Mouse (Mus musculus): ENCODE data around the gene Cdk2ap2. TPM values are rescaled to one million over a fixed set of nuclear protein-coding genes. Genes with fewer than 3 reads are reported as not detected.

The Cdk2ap2 gene
- polyA plus RNA-seq, 1 experiment, result 138 TPM

DNA sequence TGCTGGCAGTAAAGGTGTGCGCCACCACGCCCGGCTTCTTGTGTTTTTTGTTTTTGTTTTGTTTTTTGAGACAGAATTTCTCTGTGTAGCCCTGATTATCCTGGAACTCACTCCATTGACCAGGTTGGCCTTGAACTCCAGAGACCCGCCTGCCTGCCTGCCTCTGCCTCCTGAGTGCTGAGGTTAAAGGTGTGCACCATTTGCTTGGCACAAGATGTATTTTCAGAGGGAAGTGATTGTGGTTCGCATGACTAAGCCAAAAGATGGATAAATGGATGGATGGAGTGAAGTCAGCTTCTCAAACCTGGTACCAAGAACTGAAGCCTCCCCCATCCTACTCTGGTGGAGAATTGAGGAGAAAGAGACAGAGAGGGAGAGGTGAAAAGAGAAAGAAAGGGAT lies 42.4 kb upstream of the Cdk2ap2 start:
- Histone ChIP-seq H3K4me3 (ENCODE audit: insufficient read depth, low read depth, low read length) (no peak overlapping the region), H3K27ac (ENCODE audit: insufficient read depth, low read depth, low read length) (no peak overlapping the region), H3K4me1 (ENCODE audit: control insufficient read depth, insufficient read depth, low read length) (peaks cover 12% of the 10 kb centered on the region; the same call in 1 of the 2 replicates), H3K36me3 (ENCODE audit: control insufficient read depth, insufficient read depth, low read length) (no peaks in the 10 kb centered on the region), H3K27me3 (replicated peaks; ENCODE audit: control insufficient read depth, insufficient read depth, low read length) (no peaks in the 10 kb centered on the region)
- DNase-seq, result no peak
- no peak for TF ChIP-seq CTCF (conservative IDR thresholded peaks at IDR 0.05; ENCODE audit: insufficient read depth, insufficient read length, low read depth, low read length)
- TF ChIP-seq POLR2A (IDR thresholded peaks at IDR 0.05; ENCODE audit: low read depth, low read length), result no peak
- 88% methylated on average over 5 of the region's 5 CpGs for WGBS

DNA sequence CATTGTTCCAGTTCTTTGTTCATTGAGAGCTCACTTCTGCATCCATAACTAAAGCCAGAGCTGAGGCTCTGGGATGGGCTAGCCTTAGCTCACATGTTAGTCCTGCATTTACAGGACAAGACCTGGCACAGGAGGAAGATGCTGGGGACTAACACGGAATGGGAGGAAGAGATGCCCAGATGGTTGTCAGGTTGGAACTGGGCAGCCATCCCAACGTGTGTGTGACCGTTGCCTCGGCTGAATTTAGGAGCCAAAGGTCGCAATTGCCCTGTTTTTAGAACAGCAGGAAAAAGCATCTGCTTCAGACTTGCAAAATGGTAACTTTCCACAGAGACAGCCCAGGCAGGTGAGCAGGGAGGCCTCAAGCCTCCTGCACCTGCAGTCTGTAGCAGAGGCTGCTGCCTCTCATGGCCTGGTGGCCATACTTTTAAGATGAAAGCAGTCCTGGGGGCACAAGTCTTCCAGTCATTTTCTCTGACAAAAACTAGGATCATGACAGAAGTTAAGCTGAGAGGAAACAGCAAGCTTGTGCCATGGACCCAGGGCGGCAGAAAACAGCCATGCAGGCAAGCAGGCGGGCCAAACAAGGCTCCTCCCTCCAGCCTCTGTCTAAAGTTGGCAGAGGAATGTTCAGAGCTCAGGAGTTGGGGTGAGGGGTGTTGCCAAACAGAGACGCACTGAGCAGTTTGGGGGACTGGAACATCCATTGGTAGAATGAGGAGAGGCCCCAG lies 41.6 kb upstream of the Cdk2ap2 start:
- Histone ChIP-seq H3K4me1 (ENCODE audit: control insufficient read depth, insufficient read depth, low read length) (peaks cover 12% of the 10 kb centered on the region; the same call in 1 of the 2 replicates), H3K36me3 (ENCODE audit: control insufficient read depth, insufficient read depth, low read length) (no peaks in the 10 kb centered on the region), H3K4me3 (ENCODE audit: insufficient read depth, low read depth, low read length) (no peak overlapping the region), H3K27me3 (replicated peaks; ENCODE audit: control insufficient read depth, insufficient read depth, low read length) (no peaks in the 10 kb centered on the region), H3K27ac (ENCODE audit: insufficient read depth, low read depth, low read length) (peak overlapping the region; percentile 82)
- 48% methylated on average over 8 of the region's 8 CpGs for WGBS
- TF ChIP-seq POLR2A (IDR thresholded peaks at IDR 0.05; ENCODE audit: low read depth, low read length) (no peak), CTCF (conservative IDR thresholded peaks at IDR 0.05; ENCODE audit: insufficient read depth, insufficient read length, low read depth, low read length) (no peak)
- DNase-seq, result peak; percentile 90

DNA sequence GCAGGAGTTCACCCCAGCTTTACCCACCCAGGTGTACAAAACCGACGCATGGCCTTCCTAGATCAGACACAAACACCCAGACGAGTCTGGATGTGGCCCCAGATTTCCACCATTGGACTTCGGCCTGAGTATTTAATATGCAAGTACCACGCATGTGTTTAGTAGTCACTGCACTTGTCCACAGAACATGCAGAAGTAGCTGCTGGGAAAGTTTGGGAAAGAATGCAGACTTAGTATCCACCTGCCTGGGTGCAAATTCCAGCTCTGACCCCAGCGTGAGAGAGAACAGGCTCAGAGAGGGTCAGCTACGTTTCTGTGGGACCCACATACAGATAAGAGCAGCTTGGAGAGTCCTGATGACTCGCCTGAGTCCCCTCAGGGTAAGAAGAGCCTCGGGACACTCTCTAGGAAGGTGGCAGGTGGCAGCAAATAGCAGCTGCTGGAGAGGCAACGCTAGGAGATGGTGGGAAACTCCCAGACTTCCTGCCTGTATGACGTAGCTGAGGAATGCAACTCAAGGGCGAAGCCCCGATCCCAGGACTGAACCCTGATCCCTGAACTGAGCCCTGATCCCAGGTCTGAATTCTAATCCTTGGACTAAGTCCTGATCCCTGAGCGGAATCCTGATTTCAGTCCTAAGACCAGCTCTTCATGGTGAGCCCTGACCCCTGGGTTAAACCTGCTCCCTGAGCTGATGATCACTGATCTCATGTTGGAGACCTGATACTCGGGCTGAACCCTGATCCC lies 40.9 kb upstream of the Cdk2ap2 start:
- no peak overlapping the region for H3K4me3 ChIP-seq (ENCODE audit: insufficient read depth, low read depth, low read length)
- 41% methylated on average over 15 of the region's 15 CpGs for WGBS
- H3K36me3 ChIP-seq (ENCODE audit: control insufficient read depth, insufficient read depth, low read length), result no peaks in the 10 kb centered on the region
- TF ChIP-seq POLR2A (IDR thresholded peaks at IDR 0.05; ENCODE audit: low read depth, low read length) (no peak), CTCF (conservative IDR thresholded peaks at IDR 0.05; ENCODE audit: insufficient read depth, insufficient read length, low read depth, low read length) (no peak)
- peak; percentile 73 for DNase-seq
- H3K27ac ChIP-seq (ENCODE audit: insufficient read depth, low read depth, low read length), result peak overlapping the region; percentile 82
- no peaks in the 10 kb centered on the region for H3K27me3 ChIP-seq (replicated peaks; ENCODE audit: control insufficient read depth, insufficient read depth, low read length)
- peaks cover 12% of the 10 kb centered on the region; the same call in 1 of the 2 replicates for H3K4me1 ChIP-seq (ENCODE audit: control insufficient read depth, insufficient read depth, low read length)

DNA sequence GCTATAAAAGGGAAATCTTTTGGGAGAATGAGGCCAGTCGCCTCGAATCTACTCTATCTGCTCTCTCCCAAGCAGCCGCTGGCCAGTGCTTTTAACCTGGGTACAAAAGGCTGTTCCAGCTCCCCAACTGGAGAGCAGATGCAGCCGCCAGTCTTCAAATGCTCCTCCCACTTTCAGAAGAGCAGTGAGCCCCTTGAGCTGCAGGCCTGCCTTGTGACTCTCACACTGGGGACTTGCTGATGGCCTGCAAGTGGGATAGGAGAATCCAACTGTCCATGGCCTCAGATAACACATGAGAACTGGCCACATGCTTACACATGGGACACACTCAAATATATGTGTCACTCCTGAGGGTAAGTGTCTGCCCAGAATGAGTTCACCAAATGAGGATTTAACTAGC lies 40.3 kb upstream of the Cdk2ap2 start:
- peaks cover 12% of the 10 kb centered on the region; the same call in 1 of the 2 replicates for H3K4me1 ChIP-seq (ENCODE audit: control insufficient read depth, insufficient read depth, low read length)
- no peaks in the 10 kb centered on the region for H3K27me3 ChIP-seq (replicated peaks; ENCODE audit: control insufficient read depth, insufficient read depth, low read length)
- no peaks in the 10 kb centered on the region for H3K36me3 ChIP-seq (ENCODE audit: control insufficient read depth, insufficient read depth, low read length)
- TF ChIP-seq POLR2A (IDR thresholded peaks at IDR 0.05; ENCODE audit: low read depth, low read length) (no peak), CTCF (conservative IDR thresholded peaks at IDR 0.05; ENCODE audit: insufficient read depth, insufficient read length, low read depth, low read length) (no peak)
- DNase-seq, result no peak
- no peak overlapping the region for H3K4me3 ChIP-seq (ENCODE audit: insufficient read depth, low read depth, low read length)
- peak overlapping the region; percentile 82 for H3K27ac ChIP-seq (ENCODE audit: insufficient read depth, low read depth, low read length)
- WGBS, result 57% methylated on average over 4 of the region's 4 CpGs

DNA sequence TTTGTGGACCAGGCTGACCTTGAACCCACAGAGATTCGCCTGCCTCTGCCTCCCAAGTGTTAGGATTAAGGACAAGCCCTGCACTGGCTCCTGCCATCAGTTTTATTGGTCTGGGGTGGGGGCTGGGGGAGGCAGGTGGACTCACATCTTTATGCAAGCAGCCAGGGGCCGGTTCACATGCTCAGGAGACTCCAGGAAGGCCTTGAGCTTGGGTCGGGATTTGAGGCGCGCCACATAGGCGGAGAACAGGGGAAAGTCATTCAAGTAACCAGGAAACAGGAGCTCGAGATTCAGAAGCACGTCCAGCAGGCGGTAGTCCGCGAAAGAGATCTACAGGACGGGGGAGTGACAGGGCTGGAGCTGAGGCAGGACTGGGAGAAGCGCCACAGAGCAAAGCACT lies 39.6 kb upstream of the Cdk2ap2 start:
- WGBS, result 88% methylated on average over 13 of the region's 13 CpGs
- Histone ChIP-seq H3K4me3 (ENCODE audit: insufficient read depth, low read depth, low read length) (no peak overlapping the region), H3K4me1 (ENCODE audit: control insufficient read depth, insufficient read depth, low read length) (peaks cover 12% of the 10 kb centered on the region; the same call in 1 of the 2 replicates), H3K27ac (ENCODE audit: insufficient read depth, low read depth, low read length) (no peak overlapping the region), H3K27me3 (replicated peaks; ENCODE audit: control insufficient read depth, insufficient read depth, low read length) (no peaks in the 10 kb centered on the region), H3K36me3 (ENCODE audit: control insufficient read depth, insufficient read depth, low read length) (no peaks in the 10 kb centered on the region)
- no peak for TF ChIP-seq POLR2A (IDR thresholded peaks at IDR 0.05; ENCODE audit: low read depth, low read length)
- TF ChIP-seq CTCF (conservative IDR thresholded peaks at IDR 0.05; ENCODE audit: insufficient read depth, insufficient read length, low read depth, low read length), result no peak
- no peak for DNase-seq

DNA sequence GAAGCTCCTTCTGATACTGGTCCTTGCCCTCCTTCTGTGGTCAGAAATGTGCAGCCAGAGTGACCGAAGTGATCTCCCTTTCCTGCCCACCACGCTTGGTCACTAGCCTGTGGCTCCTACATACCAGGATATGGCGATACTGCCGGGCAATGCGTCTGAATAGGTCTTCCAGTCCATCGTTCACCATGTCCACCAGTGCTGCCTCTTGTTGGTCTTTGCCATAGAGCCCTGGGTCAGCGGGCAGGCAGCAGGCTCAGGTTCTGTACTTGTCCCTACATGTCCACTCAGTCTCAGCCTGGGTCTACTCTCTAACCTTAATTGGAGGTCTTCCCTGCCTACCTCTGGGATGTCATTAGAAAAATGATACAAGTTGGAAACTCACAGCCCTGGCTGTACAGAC lies 39.0 kb upstream of the Cdk2ap2 start:
- WGBS, result 96% methylated on average over 7 of the region's 7 CpGs
- Histone ChIP-seq H3K27ac (ENCODE audit: insufficient read depth, low read depth, low read length) (no peak overlapping the region), H3K36me3 (ENCODE audit: control insufficient read depth, insufficient read depth, low read length) (no peaks in the 10 kb centered on the region), H3K4me1 (ENCODE audit: control insufficient read depth, insufficient read depth, low read length) (peaks cover 12% of the 10 kb centered on the region; the same call in 1 of the 2 replicates), H3K27me3 (replicated peaks; ENCODE audit: control insufficient read depth, insufficient read depth, low read length) (no peaks in the 10 kb centered on the region), H3K4me3 (ENCODE audit: insufficient read depth, low read depth, low read length) (no peak overlapping the region)
- TF ChIP-seq POLR2A (IDR thresholded peaks at IDR 0.05; ENCODE audit: low read depth, low read length) (no peak), CTCF (conservative IDR thresholded peaks at IDR 0.05; ENCODE audit: insufficient read depth, insufficient read length, low read depth, low read length) (no peak)
- no peak for DNase-seq

DNA sequence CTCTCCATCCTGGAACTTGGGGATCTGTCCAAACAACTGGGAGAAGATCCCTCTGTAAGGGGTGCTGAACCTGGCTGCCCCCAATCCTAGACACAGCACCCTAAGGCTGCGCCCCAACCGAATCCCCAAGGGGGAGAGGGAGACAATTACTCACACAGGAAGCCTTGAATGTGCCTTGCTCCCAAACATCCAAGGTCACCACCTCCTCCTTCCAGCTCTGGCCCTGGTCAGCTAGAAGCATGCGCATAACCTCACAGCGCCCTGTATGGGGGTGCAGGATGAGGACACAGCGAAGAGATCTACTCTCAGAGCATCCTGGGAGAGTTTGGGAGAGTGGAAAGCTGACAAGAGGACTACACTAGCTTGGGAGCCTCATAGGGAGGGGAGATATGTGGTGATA lies 38.4 kb upstream of the Cdk2ap2 start:
- no peak for DNase-seq
- Histone ChIP-seq H3K27me3 (replicated peaks; ENCODE audit: control insufficient read depth, insufficient read depth, low read length) (no peaks in the 10 kb centered on the region), H3K4me1 (ENCODE audit: control insufficient read depth, insufficient read depth, low read length) (peaks cover 12% of the 10 kb centered on the region; the same call in 1 of the 2 replicates), H3K4me3 (ENCODE audit: insufficient read depth, low read depth, low read length) (no peak overlapping the region), H3K27ac (ENCODE audit: insufficient read depth, low read depth, low read length) (no peak overlapping the region), H3K36me3 (ENCODE audit: control insufficient read depth, insufficient read depth, low read length) (no peaks in the 10 kb centered on the region)
- WGBS, result 90% methylated on average over 5 of the region's 5 CpGs
- TF ChIP-seq CTCF (conservative IDR thresholded peaks at IDR 0.05; ENCODE audit: insufficient read depth, insufficient read length, low read depth, low read length), result no peak
- TF ChIP-seq POLR2A (IDR thresholded peaks at IDR 0.05; ENCODE audit: low read depth, low read length), result no peak
